Mouse (Mus musculus): Measurements from ENCODE around the gene Skint1.
"Not testable (repeated sequence)": the region's sequence is repeated elsewhere in the genome, so short reads cannot be mapped to it uniquely, and the experiment has no call there.

The Skint1 gene

GRCm38 (mm10) chr4:112005969-112006368 lies at the start of gene Skint1:
Gene Skint1 (plus strand): TSS chr4:112006269.
- in situ Hi-C loops (cut with MboI, MseI): no loop called here

GRCm38 (mm10) chr4:111961309-111961708 lies 44.8 kb upstream of the Skint1 start:
- in situ Hi-C loops (cut with MboI, MseI): no loop called here

- in situ Hi-C loops (cut with MboI, MseI): not testable (repeated sequence)
Observed at GRCm38 (mm10) chr4:111963241-111963640, 42.8 kb upstream of the Skint1 start.

GRCm38 (mm10) chr4:111963669-111964068 lies 42.4 kb upstream of the Skint1 start:
- in situ Hi-C loops (cut with MboI, MseI): no loop called here

- in situ Hi-C loops (cut with MboI, MseI): no loop called here
Observed at GRCm38 (mm10) chr4:111972623-111973022, 33.4 kb upstream of the Skint1 start, which contains the start of gene Skint7. Gene Skint7 (plus strand): TSS chr4:111972923.

- in situ Hi-C loops (cut with MboI, MseI): no loop called here
Observed at GRCm38 (mm10) chr4:112071716-112072115, 65.6 kb downstream of the Skint1 start, which contains the start of gene Skint4. Gene Skint4 (plus strand): TSS chr4:112072016.

Data from T-helper 2 cell (primary cell).